Mouse (Mus musculus): ENCODE results near the gene Gstp1.
A peak's percentile ranks its signal among the peaks of the same experiment; 100 is the strongest.
"Not testable (repeated sequence)": the region's sequence is repeated elsewhere in the genome, so short reads cannot be mapped to it uniquely, and the experiment has no call there.

The Gstp1 gene

DNA sequence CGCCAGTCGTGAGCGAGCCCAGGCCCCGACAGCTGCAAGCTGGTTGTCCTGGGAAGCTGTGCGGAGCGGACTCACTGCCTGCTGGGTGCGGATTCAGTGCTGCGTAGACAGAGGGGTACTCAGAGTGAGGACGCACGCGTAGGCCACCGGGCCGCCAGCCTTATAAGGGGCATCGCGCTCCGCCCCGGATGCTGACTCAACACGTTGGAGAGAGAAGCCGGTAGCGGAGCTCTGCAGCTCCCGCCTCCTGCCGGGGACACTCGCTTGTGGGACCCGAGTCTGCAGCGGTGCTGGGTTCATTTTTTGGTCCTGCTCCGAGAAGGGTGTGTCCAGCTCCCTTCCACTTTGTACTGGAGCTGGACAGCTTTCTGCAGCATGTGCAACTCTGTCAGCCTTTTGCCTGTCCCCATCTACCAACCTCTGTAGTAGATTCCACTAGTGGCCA lies at the start of gene Gstp1:
Gene Gstp1, minus strand, starts transcription at position 198 of the 445 bp plus-strand sequence.
- peak; percentile 65 for DNase-seq (ENCODE audit: low read depth, low spot score)

DNA sequence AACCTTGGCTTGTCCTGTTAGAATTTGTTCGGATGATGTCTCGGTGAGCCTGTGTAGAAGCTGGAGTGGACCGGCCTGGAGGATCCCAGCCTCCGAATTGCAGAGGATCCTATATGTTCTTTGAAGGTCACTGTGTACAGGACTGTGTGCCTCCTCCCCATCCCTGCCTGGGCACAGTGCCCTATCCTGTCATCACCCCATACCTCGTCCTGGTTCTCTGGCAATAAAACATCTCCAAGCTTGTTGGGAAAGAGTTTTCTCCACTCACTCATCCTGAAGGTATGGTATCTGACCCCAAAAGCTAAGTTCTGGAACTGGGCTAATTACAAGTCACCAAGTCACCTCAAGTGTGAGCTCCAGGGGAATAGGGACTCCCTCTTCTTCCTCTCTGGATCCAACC lies 49.3 kb upstream of the Gstp1 start:
- DNase-seq (ENCODE audit: low read depth, low spot score): no peak

DNA sequence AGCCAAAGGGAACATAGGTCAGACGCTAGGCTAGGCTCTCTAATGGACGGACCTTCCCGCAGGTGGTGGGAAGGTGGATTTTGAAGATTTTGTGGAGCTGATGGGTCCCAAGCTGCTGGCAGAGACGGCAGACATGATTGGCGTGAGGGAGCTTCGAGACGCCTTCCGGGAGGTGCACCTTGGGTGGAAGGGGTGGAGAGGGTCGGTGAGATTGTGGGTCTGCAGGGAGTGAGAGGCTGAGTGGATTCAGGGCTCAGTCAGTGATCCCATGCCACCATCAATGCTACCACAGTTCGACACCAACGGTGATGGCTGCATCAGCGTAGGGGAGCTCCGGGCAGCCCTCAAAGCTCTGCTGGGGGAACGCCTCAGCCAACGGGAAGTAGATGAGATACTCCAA lies 48.4 kb upstream of the Gstp1 start:
- no peak for DNase-seq (ENCODE audit: low read depth, low spot score)

DNA sequence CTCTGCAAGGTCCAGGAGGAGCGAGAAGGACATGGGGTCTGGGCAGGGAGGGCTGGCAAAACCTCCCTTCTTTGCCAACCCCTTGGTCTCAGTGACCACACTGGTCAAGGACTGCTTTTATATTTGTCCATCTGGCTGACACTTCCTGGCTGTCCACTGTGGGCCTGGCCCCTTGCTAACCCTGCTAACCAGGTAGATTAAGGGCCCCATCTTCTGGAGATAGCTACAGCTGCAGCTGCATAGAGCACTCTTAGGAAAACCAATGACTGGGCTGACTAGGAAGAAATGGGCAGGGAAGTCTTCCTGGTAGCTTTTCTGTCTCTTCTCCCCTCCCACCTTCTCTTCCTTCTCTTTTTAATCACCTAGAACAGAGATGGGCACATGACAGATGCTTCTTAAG lies 47.2 kb upstream of the Gstp1 start:
- no peak for DNase-seq (ENCODE audit: low read depth, low spot score)

DNA sequence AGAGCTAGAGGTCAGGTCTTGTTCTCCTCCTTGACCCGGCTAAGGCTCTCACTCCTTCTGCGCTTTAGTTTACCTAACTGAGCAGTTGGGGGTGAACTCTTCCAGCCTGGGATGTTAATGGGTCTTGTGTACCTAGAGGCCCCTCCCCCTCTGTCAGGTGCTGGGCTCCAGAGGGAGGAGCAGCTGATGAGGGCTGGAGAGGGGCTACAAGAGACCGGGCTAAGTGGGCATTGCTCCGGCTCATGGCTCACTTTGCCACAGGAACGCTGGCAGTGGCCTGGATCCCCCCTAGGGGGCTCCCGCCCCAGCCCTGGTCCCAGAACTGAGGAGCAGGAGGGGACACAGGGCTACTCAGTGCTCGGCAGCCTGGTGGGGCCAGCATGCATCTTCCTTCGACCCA lies 46.0 kb upstream of the Gstp1 start:
- no peak for DNase-seq (ENCODE audit: low read depth, low spot score)

DNA sequence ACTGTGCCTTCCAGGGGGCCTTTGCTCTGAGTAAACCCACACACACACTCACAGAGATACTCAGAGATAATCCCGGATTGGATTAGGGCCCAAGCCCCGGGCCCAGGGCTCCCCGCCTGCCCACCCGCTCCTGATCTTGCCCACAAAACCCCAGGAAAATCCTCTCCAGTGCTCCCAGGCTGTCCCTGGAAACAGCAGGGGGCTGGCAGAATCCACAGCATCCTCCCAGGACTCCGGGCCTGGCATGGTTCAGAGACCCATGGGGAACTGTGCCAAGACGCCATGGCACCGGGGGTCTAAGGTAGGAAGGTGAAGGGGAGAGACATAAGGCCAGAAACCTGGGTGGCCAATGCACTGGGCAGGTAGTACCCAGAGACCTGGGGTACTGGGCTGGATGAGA lies 45.5 kb upstream of the Gstp1 start:
- DNase-seq (ENCODE audit: low read depth, low spot score): no peak

DNA sequence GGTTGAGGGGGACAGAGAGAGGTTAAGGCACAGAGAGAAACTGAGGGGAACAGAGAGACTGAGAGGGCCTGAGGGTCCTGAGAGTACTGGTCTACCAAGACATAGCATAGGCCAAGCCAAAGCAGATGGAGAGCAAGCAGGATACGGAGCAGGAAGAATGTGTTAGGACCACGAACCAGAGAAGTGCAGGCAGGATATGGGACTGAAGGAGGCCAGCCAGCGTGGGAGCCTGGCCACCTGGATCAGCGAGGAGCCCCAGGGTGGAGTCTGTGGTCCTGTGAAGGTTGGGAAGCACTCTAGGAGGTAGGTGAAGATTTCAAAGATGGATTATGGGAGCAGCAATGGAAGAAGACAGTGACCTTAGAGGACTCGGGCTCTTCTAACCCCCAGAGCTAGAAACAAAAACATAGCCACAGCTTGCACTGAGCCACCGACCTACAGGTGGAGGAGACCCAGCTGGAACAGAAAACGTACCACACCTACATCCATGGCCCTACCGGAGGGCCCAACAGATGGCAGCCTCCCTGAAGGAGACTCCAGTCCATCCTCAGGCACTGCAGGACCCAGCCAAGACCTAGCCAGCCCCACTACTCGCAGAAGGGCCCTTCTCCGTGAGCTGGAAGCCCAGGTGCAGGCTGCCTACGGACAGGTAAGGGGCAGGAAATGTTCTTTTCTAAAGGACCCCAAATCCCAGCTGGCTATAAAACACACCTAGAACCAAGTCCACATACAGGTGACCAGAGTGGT lies 44.6 kb upstream of the Gstp1 start:
- DNase-seq (ENCODE audit: low read depth, low spot score): no peak

DNA sequence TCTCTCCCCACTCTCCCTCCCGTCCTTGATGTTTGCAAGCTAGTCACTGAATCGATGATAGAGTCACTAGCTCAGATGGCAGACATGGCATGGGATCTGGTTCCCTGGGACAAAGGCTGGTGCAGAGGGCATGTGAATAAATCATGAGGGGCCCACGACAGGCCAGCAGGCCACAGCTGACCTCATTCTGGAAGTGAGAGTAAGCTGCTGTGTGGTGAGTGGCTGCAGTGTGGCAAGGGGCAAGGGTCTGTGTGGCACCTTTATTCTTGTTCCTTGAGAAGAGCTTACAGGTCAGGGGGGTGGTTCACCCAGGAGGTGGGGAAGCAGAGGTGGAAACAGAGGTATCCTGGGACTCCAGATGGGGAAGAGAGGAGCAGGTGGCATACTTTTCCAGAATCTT lies 43.6 kb upstream of the Gstp1 start, which contains the start of gene Cabp2:
Gene Cabp2, plus strand, starts transcription at position 185 of the 400 bp plus-strand sequence.
- no peak for DNase-seq (ENCODE audit: low read depth, low spot score)

DNA sequence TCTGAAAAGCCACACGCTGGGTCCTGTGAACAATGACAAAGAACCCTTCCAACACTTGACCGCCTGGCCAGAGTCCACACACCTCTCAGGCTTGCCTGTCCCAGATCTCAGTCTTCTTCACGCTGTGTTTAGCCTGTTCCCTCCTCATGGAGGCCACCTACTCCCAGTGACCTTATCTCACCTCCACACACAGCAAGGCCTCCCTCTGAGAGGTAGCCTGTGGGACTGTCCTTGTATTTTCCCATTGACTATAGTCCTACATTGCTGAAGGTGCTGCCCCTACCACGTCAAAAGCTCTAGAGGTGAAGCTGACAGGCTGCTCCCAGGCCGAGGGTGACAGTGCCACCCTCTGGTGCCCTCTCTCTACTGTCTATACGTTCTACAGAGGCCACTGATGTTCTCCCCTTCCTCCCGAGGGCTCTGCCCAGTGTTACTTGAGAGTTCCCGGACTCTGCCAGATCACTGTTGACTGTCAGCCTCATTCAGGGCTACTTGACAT lies 42.8 kb upstream of the Gstp1 start:
- no peak for DNase-seq (ENCODE audit: low read depth, low spot score)

DNA sequence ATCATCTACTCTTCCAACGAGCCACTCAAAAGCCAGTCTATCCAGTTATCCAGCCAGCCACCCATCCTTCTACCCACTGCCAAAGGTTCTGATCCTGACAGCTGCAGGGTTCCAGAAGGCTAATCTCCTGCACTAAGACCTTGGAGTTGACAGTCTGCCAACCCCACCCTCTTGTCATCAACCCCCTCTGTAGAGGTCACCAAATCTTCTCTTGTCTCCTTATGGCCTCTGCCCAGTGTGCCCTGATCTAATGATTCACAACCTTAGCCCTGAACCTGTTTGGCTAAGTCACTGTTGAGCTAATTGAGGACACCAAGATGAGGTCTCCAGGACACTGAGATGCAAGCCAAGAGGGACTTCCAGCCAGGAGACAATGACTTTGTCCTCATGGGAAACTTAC lies 41.8 kb upstream of the Gstp1 start:
- no peak for DNase-seq (ENCODE audit: low read depth, low spot score)

DNA sequence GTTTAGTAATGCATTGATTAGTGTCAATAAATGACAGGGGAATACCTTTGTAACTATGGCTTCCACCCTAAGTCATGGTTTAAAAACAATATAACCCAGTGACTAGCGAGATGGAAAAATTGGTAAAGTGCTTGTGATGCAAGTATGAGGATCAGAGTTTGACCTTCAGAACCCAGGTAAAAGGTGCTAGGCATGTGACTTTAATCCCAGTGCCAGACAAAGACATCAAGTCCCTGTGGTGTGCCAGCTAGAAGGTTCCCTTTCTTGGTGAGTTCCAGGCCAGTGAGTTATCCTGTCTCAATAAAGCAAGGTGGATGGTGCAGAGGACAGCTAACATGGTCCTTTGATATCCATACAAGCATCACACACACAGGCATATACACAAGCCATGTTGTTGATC lies 37.7 kb upstream of the Gstp1 start:
- DNase-seq (ENCODE audit: low read depth, low spot score): no peak

DNA sequence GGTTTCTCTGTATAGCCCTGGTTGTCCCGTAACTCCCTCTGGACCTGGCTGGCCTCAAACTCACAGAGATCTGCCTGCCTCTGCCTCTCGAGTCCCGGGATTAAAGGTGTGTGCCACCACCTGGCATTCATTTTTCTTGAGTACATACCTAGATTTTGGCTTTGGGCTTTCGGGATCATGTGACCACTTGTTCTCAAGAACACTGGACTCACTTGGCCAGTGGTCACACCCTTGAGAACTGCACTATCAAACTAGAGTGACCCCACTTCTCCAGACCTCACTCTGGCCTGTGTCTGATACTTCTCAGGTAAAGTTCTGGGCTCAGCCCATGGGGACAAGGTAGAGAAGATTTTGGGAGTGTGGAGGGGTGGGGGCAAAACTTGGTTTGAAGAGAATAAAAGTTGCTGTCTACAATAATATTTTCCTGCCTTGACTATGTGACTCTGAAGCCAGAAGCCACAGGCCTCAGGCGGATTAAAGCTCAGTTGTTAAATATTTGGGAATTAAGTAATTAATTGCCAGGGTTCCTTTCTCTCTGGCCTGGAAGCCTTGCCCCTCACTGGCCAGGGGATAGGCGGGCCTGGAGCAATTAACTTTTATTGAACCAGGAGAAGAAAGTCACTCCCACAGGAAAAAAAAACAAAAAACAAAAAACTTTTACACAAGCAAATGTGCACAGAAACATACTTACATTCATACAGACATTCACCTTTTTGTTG lies 35.1 kb upstream of the Gstp1 start:
- DNase-seq (ENCODE audit: low read depth, low spot score): no peak

DNA sequence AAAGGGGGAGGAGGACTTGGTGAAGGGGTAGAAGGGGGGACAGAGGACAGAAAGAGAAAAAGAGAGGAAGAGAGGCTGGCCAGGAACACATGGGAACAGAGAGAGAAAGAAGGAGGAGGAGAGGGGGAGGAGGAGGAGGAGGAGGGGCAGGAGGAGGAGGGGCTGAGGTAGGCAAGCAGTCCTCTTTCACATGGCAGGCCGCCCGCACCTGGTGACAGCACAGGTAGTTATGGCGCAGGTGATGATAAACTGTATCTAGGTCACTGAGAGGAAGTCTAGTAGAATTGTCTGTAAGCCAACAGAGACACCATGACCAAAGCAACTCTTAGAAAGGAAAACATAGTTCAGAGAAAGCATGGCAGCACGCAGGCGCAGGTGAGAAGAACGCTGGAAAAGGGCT lies 33.6 kb upstream of the Gstp1 start:
- DNase-seq (ENCODE audit: low read depth, low spot score): no peak

DNA sequence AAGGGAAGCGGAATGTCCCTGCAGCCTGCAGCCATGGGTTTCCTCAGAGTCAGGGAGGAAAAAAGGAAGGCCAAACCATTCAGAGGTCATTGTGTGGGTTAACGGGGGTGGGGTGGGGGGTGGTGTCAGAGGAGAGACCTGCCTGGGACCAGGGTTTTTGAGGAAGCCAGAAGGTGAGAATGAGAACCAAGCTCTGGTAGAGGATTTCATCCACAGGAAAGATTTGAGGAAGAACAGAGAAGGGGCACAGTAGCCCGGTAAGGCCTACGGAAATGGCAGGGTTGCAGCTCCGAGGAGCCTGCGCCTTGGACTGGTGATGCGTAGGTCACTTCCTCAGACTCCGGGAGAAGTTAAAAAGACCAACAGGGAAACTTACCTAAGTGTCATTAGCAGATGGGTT lies 33.0 kb upstream of the Gstp1 start:
- no peak for DNase-seq (ENCODE audit: low read depth, low spot score)

DNA sequence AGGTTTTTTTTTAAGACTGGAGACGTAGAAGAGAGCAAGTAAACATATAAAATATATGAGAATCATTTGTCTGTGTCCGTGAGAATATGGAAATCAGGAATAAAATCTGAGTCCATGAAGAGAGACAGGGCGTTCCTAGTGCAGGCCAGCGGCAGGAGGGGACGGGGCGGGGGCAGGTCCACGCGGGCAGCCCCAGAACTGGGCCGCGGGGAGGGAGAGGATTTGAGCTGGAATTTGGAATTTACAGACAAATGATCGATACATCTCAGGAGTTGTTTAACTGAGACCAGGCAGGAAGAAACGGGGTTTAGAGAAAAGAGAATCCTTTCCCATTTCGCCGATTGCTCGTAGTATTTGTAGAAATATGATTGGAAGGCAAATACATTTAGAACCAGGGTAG lies 32.5 kb upstream of the Gstp1 start:
- no peak for DNase-seq (ENCODE audit: low read depth, low spot score)

DNA sequence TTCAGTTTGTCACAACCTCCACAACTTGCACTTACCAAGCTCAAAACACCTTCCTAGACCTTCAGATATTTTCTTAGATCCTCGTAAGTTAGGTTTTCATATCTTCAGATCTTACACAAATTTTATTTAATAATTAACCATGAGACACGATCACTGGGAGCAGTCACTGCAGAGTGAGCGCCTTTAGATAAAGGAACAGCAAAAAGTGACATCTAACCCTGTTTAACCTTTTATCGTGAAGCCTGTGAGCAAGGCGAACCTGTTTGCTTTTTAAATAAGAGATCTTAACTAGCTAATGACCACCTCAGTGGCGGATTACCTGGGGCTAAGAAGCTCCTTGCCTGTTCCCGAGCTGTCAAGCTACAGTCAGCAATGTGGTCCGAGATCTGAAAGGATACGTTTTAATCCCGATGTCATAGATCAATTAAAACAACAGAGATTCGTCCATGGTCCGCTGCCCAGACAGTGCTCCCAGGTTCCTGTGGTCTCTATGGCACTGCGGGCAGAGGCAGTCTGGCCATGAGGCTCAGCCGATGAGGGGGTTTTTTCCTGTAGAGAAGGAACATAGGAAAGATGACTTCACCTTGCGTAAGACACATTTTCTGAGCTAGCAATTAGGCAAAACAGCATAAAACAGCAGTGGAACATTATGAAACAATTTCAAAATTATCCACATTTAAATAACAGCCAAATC lies 31.1 kb upstream of the Gstp1 start:
- no peak for DNase-seq (ENCODE audit: low read depth, low spot score)

DNA sequence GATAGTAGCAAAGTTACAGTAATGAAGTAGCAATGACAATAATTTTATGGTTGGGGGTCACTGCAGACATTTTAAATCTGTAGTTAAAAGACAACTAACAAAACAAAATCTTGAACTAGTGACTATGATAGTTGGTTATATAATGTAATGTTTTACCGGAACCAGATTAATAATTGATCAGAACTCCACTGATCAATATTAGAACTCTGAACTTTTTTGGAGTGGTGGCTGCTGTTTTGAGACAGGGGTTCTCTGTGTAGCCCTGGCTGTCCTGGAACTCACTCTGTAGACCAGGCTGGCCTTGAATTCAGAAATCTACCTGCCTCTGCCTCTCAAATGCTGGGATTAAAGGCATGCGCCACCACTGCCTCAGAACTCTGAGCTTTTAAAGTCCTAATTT lies 30.5 kb upstream of the Gstp1 start:
- not testable (repeated sequence) for DNase-seq (ENCODE audit: low read depth, low spot score)

DNA sequence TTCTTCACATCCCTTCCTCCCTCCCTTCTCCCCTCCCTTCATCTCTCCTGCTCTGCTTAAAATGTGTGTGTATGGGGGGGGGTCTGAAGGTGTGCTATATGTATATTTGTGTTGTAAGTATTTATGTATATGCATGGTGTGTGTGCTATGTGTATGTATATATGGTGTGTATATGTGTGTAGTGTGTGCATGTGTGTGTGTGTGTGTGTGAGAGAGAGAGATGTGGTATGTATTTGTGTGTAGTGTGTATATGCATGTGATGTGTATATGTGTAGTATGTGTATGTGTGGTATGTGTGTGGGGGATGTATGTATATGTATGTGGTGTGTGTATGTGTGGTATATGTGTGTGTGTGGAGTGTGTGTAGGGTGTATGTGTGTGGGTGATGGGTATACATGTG lies 29.1 kb upstream of the Gstp1 start:
- no peak for DNase-seq (ENCODE audit: low read depth, low spot score)

DNA sequence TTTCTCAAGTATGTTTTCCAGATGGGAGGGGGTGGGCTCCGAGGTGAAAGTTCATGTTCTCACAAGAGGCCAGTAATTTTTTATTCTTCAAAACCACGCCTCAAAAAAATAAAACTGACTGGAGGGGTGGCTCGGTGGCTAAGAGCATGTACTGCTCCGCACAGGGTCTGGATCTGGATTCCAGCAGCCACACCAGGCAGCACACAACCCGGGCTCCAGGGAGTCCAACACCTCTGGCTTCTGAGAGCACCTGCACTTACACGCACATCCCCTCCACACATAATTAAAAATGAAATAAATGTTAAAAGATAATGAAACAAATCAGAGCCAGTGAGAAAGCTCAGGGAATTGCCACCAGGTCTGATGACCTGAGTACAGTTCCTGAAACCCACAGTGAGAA lies 28.5 kb upstream of the Gstp1 start:
- DNase-seq (ENCODE audit: low read depth, low spot score): no peak

DNA sequence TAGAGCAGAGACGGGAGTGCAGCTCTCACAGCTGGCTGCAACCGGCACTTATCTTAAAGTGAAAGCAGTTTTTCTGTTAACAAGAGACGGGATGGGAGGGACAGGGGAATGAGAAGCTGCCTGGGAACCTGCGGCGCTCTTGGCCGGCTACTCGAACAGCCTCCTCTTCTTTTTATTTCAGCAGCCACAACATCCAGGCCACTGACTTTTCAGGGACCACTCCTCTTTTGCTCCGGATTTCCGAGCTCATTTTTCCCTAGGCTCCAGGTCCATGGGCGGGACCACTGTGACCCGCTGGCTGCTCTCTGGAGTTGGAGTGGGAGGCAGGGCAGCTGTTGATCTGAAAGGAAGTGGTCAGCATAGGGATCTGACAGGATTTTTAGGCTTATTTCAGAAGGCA lies 26.7 kb upstream of the Gstp1 start:
- not testable (repeated sequence) for DNase-seq (ENCODE audit: low read depth, low spot score)

DNA sequence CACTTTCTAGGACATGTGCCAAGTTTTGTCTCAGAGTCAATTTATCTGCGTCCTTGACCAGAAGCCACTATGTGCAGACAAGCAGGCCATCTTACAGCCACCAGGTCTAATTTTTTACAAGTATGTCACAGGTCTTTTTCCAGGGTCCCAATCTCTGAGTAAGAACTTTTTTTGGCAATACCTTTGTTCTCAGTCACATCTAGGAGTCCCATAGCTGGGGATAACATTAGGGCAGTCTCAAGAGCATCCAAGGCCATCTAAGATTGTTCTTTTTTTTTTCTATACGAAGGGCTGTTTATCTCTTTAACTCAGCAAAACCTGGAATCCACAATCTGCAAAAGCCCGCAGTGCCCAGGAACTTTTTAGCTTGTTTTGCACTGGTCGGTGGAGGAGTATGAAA lies 25.6 kb upstream of the Gstp1 start:
- not testable (repeated sequence) for DNase-seq (ENCODE audit: low read depth, low spot score)

DNA sequence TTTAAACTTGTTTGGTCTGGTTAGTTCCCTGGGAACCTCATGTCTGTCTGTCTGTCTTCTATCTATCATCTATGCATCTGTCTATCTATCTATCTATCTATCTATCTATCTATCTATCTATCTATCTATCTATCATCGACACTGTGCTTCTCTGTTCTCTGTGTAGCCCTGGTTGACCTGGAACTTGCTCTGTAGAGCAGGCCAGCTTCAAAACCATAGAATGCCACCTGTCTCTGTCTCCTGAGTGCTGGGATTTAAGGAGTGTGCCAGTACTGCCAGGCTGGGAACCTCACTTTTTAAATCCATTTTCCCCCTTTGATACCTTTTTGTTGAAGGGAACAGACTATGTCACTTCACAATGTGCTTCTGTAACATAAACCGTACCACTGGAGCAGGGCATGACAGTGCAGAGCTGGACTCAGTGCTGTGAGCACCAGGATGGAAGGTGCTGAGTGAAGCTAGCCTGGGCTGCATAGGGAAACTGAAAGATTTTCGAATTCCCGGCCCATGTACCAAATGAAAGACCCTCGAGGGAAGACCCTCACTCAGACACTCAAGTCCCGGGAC lies 23.2 kb upstream of the Gstp1 start:
- DNase-seq (ENCODE audit: low read depth, low spot score): no peak
